Mouse (Mus musculus): ENCODE results near the gene Gm28230. TPM values are rescaled to one million over a fixed set of nuclear protein-coding genes. Genes with fewer than 3 reads are reported as not detected.
A peak's percentile ranks its signal among the peaks of the same experiment; 100 is the strongest.

Gm28230 gene
- polyA plus RNA-seq, 1 experiment from 2014 or later: 0.10 TPM

DNA sequence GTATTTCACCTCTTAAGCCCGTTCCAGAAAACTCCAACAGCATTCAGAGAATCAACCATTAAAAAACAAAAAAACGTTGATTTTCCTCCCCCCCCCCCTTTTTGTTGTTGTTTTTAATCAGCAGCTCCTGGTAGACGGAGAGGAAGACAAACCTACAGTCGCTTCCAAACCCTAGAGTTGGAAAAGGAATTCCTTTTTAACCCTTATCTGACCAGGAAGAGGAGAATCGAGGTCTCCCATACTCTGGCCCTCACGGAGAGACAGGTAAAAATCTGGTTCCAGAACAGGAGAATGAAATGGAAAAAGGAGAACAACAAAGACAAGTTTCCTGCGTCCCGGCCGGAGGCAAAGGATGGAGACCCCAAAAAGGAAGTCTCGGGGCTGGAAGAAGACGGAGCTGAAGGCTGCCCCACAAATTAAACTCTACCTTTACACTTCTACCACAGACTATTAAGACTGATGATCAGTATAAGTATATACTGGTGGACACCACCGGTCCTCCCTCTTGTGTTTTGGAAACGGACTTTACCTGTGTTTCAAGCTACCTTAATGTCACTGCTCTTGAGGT is 20.1 kb upstream of the Gm28230 start:
- H3K27me3 ChIP-seq (ENCODE audit: control insufficient read depth, insufficient read depth, low read length): peaks cover 92% of the 10 kb centered on the region
- H3K4me3 ChIP-seq (ENCODE audit: low read depth, low read length): no peak overlapping the region
- no peak for ATAC-seq (replicated peaks; ENCODE audit: insufficient number of reproducible peaks, low FRiP score, low TSS enrichment)
- H3K4me1 ChIP-seq (ENCODE audit: control insufficient read depth, insufficient read depth, low read length): peaks cover 3% of the 10 kb centered on the region
- H3K9me3 ChIP-seq (replicated peaks; ENCODE audit: control insufficient read depth, low read length): no peaks in the 10 kb centered on the region
- no peak overlapping the region for H3K9ac ChIP-seq (ENCODE audit: low read depth, low read length)
- WGBS (ENCODE audit: insufficient replicate concordance): 2% methylated on average over 13 of the region's 13 CpGs
- H3K27ac ChIP-seq (ENCODE audit: low read depth, low read length): no peak overlapping the region
- H3K4me2 ChIP-seq: no peak overlapping the region
- no peaks in the 10 kb centered on the region for H3K36me3 ChIP-seq (ENCODE audit: control insufficient read depth, insufficient read depth, low read length)

DNA sequence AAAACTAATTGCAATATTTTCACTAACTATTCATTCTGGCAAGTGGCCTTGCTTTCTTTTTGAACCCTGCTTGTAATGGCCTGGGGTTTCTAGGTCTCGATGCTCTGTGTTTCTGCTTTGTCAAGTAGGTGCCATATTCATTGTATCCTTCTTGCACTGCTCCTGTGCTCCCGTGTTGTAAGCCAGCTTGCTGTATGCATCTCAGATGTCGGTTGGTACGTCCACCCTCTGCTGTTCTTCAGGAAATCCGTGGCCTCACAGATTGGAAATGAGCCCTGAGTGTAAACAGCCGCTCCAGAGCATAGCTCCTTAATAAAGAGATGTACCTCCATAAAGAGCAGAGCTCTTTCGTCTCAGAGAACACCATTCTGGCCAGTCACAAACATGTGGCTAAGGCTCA is 18.9 kb upstream of the Gm28230 start:
- H3K36me3 ChIP-seq (ENCODE audit: control insufficient read depth, insufficient read depth, low read length): no peaks in the 10 kb centered on the region
- H3K4me3 ChIP-seq (ENCODE audit: low read depth, low read length): no peak overlapping the region
- no peak overlapping the region for H3K27ac ChIP-seq (ENCODE audit: low read depth, low read length)
- ATAC-seq (replicated peaks; ENCODE audit: insufficient number of reproducible peaks, low FRiP score, low TSS enrichment): no peak
- 12% methylated on average over 7 of the region's 7 CpGs for WGBS (ENCODE audit: insufficient replicate concordance)
- H3K9ac ChIP-seq (ENCODE audit: low read depth, low read length): no peak overlapping the region
- peaks cover 93% of the 10 kb centered on the region for H3K27me3 ChIP-seq (ENCODE audit: control insufficient read depth, insufficient read depth, low read length)
- H3K4me1 ChIP-seq (ENCODE audit: control insufficient read depth, insufficient read depth, low read length): peaks cover 8% of the 10 kb centered on the region
- no peak overlapping the region for H3K4me2 ChIP-seq
- H3K9me3 ChIP-seq (replicated peaks; ENCODE audit: control insufficient read depth, low read length): no peaks in the 10 kb centered on the region

DNA sequence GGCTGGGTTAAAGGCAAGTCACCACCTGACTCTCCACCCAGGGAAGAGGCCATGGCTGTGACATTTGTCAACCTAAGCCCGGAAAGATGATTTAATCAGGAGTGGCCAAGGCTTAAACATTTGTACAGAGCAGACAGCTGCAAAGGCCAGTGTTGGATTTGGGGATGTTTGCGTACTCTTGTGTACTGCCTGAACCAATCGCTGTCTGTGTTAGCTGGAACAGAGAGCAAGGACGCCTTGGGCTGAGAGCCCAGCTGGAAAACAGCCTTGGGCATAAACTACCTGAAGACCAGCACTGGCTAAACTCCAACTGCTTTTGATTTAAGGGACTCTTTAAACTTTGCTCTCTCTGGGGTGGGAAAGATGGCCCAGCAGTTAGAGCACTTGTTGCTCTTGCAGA is 17.9 kb upstream of the Gm28230 start:
- H3K36me3 ChIP-seq (ENCODE audit: control insufficient read depth, insufficient read depth, low read length): no peaks in the 10 kb centered on the region
- H3K27ac ChIP-seq (ENCODE audit: low read depth, low read length): no peak overlapping the region

DNA sequence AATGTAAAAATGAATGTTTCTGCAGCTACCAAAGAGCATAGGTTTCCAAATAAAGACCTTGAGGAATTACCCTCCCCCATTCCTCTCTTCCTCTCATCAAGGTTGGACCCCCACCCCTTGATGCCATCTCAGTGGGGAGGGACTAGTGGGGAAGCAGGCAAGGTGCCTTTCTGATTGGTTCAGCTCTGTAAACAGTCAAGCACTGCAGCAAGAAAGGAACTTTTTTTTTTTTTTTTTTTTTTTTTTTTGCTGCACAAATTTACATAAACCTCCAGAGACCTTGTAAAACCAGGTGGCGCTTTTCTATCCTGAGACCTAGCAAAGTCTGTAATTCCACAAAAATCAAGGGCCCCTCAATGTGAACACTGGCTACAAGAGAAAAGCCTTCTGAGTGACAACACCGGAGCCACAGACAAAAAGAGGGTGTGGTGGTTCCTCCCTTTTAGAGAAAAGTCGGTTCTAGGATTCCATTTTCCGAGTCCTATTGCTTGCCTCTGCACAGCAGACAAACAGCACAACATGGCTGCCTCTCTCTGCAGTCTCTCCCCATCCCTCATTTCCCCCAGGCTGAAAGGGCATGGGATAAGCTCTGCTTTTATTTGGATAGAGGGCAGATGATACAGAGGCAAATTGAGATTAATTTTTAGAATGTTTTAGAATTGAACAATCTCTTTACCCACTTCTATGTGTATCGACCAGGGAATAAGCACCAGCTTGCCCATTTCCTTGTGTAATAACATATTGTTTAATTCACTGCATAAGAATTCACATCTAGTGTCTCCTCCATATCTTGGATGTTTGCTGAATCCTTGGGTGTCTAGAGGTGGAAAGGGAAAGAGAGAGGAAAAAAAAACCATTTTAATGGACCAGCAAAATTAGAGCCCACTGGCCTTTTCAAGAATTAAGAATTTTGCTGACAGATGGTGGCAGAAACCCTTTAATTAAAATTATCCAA is 16.8 kb upstream of the Gm28230 start:
- H3K4me2 ChIP-seq: no peak overlapping the region
- no peaks in the 10 kb centered on the region for H3K36me3 ChIP-seq (ENCODE audit: control insufficient read depth, insufficient read depth, low read length)
- H3K27me3 ChIP-seq (ENCODE audit: control insufficient read depth, insufficient read depth, low read length): peaks cover 93% of the 10 kb centered on the region
- no peak overlapping the region for H3K9ac ChIP-seq (ENCODE audit: low read depth, low read length)
- WGBS (ENCODE audit: insufficient replicate concordance): 4% methylated on average over 5 of the region's 5 CpGs
- H3K4me1 ChIP-seq (ENCODE audit: control insufficient read depth, insufficient read depth, low read length): peaks cover 8% of the 10 kb centered on the region
- H3K27ac ChIP-seq (ENCODE audit: low read depth, low read length): no peak overlapping the region
- ATAC-seq (replicated peaks; ENCODE audit: insufficient number of reproducible peaks, low FRiP score, low TSS enrichment): no peak
- H3K4me3 ChIP-seq (ENCODE audit: low read depth, low read length): no peak overlapping the region
- no peaks in the 10 kb centered on the region for H3K9me3 ChIP-seq (replicated peaks; ENCODE audit: control insufficient read depth, low read length)

More for the DNA sequence above, 17.9 kb upstream of the Gm28230 start:
- ATAC-seq (replicated peaks; ENCODE audit: insufficient number of reproducible peaks, low FRiP score, low TSS enrichment): no peak
- Histone ChIP-seq H3K4me1 (ENCODE audit: control insufficient read depth, insufficient read depth, low read length) (peaks cover 8% of the 10 kb centered on the region), H3K4me2 (no peak overlapping the region), H3K27me3 (ENCODE audit: control insufficient read depth, insufficient read depth, low read length) (peaks cover 93% of the 10 kb centered on the region), H3K9me3 (replicated peaks; ENCODE audit: control insufficient read depth, low read length) (no peaks in the 10 kb centered on the region), H3K9ac (ENCODE audit: low read depth, low read length) (no peak overlapping the region), H3K4me3 (ENCODE audit: low read depth, low read length) (no peak overlapping the region)
- WGBS (ENCODE audit: insufficient replicate concordance): 20% methylated on average over 4 of the region's 4 CpGs

DNA sequence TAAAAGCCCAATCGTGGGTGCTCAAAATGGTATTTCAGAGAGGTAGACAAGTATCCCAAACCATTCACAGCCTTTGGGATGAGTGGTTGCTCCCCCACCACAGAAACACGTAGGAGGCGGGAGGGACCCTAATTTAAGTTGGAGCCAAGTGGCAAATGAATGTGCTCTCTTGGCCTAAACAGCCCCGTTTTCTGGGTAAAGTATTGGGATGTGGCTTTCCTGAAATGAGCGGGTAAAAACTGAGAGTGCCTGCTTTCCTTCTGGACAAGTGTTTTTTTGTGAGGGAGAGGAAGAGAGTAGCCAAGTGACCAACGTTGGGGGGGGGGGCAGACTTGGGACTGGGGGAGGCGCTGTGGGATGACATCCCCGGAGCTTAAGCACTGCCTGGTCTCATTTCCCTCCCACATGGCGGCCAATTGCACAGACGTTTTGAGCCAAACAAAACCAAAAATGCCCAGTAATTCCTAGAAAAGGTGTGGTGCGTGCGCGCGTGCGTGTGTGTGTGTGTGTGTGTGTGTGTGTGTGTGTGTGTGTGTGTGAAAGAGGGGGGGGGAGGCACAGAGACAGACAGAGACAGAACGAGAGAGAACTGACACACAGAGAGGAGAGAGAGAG is 15.5 kb upstream of the Gm28230 start:
- H3K36me3 ChIP-seq (ENCODE audit: control insufficient read depth, insufficient read depth, low read length): no peaks in the 10 kb centered on the region
- no peak overlapping the region for H3K4me2 ChIP-seq
- peaks cover 5% of the 10 kb centered on the region; the same call in 1 of the 2 replicates for H3K4me1 ChIP-seq (ENCODE audit: control insufficient read depth, insufficient read depth, low read length)
- no peak for ATAC-seq (replicated peaks; ENCODE audit: insufficient number of reproducible peaks, low FRiP score, low TSS enrichment)
- H3K27me3 ChIP-seq (ENCODE audit: control insufficient read depth, insufficient read depth, low read length): peaks cover 93% of the 10 kb centered on the region
- H3K9ac ChIP-seq (ENCODE audit: low read depth, low read length): no peak overlapping the region
- 2% methylated on average over 16 of the region's 16 CpGs for WGBS (ENCODE audit: insufficient replicate concordance)
- no peak overlapping the region for H3K4me3 ChIP-seq (ENCODE audit: low read depth, low read length)
- H3K9me3 ChIP-seq (replicated peaks; ENCODE audit: control insufficient read depth, low read length): no peaks in the 10 kb centered on the region
- H3K27ac ChIP-seq (ENCODE audit: low read depth, low read length): no peak overlapping the region

DNA sequence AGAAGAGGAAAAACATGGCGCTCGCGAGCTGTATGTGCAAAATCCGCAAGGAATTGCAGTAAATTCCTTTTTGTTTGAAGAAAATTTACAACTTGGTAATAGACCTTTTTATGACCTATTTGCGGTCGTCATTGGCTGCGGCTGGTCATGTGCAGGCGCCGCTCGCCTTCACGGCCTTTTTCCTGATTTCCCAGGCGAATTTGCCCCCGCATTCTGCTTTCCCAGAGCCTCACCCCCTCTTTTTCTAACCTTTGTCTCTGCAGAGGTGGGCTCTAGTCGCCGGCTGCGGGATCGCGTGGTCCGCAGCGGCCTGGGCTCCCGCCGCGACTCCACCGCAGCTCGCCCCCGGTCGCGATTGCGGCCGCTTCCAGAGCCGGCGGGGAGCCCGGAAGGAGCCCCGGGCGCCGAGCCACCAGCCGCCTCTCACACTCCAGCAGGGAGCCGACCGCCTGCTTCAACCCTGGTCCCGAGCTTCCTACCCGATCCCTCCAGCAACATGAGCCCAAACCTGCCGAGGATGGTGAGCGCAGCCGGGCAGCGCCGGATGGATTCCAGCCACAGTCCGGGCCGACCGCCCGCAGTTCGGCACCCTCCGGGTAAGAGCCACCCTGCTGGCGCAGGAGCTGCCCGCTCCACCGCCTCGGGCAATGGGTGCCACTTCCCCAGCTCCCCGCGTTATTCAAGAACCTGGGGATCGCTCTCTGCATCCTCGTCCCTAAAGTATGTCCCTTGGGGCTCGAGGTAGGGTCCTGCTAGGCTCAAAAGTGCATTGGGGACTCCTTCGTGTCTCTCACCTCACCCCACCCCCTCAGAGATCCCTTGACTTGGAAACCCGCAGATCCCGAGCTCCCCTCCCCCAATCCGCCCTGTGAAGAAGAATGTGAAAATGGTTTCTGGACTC is 14.6 kb upstream of the Gm28230 start, which contains the start of the genes Hoxd3 and Hoxd4:
Gene Hoxd3, plus strand, starts transcription at position 207 of the 901 bp plus-strand sequence.
Gene Hoxd4, plus strand, starts transcription at position 209 of the 901 bp plus-strand sequence.
- no peak within 1 kb of the TSS for H3K27ac ChIP-seq (ENCODE audit: low read depth, low read length)
- H3K4me1 ChIP-seq (ENCODE audit: control insufficient read depth, insufficient read depth, low read length): peaks cover 5% of the 10 kb centered on the region; the same call in 1 of the 2 replicates
- WGBS (ENCODE audit: insufficient replicate concordance): under 1% methylated on average over 65 of the region's 65 CpGs
- 0 out of 2 replicates have a peak, but pooled peaks have one; percentile 18 for ATAC-seq (replicated peaks; ENCODE audit: insufficient number of reproducible peaks, low FRiP score, low TSS enrichment)
- peak within 1 kb of the TSS; percentile 40 for H3K4me3 ChIP-seq (ENCODE audit: low read depth, low read length)
- H3K36me3 ChIP-seq (ENCODE audit: control insufficient read depth, insufficient read depth, low read length): no peaks in the 10 kb centered on the region
- peaks cover 93% of the 10 kb centered on the region for H3K27me3 ChIP-seq (ENCODE audit: control insufficient read depth, insufficient read depth, low read length)
- H3K4me2 ChIP-seq: peak within 1 kb of the TSS; percentile 66
- H3K9ac ChIP-seq (ENCODE audit: low read depth, low read length): no peak within 1 kb of the TSS
- H3K9me3 ChIP-seq (replicated peaks; ENCODE audit: control insufficient read depth, low read length): no peaks in the 10 kb centered on the region

DNA sequence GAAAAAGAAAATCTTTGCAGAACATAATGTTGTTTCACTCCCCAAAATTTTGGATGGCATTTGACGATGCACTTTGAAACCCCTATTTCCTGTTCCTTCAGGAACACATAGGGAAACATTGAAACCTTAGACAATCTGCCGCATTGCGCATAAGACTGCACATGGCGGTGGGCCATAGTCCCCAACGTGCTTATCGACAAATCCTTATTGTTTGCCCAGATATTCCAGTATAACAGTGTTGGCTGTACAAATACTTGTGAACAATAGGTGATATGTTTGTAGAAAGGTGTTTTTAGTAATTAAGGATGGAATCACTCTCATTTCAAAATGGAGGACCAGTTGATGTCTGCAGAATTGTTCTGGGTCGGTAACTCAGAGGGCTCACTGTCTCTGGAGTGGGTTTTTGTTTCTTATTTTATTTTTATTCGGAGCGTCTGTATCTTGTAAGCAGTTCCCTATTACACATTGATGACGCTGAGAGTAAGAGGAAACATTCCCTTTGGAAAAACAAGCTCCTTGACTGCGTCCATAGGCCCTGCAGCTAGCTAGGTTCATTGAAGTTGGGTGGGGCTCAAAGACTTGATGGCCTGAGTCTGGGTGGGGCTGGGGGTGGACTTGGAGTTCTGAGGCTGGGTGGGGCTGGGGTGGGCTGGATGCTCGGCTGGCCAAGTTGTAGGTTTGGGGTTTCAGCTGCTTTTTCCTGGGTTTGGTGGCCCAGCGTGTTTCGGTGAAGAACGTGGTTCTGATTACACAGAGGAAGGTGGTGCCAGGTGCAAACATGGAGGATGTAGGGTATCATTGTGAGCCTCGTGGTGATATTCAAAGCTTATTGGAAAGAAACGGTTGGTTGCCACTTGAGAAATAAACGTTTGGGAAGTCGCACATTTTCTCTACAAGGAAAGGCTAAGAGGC is 13.0 kb upstream of the Gm28230 start:
- Histone ChIP-seq H3K36me3 (ENCODE audit: control insufficient read depth, insufficient read depth, low read length) (no peaks in the 10 kb centered on the region), H3K9ac (ENCODE audit: low read depth, low read length) (no peak overlapping the region), H3K9me3 (replicated peaks; ENCODE audit: control insufficient read depth, low read length) (no peaks in the 10 kb centered on the region), H3K4me2 (no peak overlapping the region), H3K27ac (ENCODE audit: low read depth, low read length) (no peak overlapping the region), H3K4me1 (ENCODE audit: control insufficient read depth, insufficient read depth, low read length) (peaks cover 5% of the 10 kb centered on the region; the same call in 1 of the 2 replicates), H3K27me3 (ENCODE audit: control insufficient read depth, insufficient read depth, low read length) (peaks cover 94% of the 10 kb centered on the region), H3K4me3 (ENCODE audit: low read depth, low read length) (no peak overlapping the region)
- ATAC-seq (replicated peaks; ENCODE audit: insufficient number of reproducible peaks, low FRiP score, low TSS enrichment): no peak
- 8% methylated on average over 19 of the region's 19 CpGs for WGBS (ENCODE audit: insufficient replicate concordance)
